Mouse (Mus musculus): ENCODE results near the gene Pde4c. TPM values are rescaled to one million over a fixed set of nuclear protein-coding genes. Genes with fewer than 3 reads are reported as not detected.

Pde4c gene
- total and polyA plus RNA-seq, 3 experiments: 2.3 to 6.5 (median 4.7) TPM

DNA sequence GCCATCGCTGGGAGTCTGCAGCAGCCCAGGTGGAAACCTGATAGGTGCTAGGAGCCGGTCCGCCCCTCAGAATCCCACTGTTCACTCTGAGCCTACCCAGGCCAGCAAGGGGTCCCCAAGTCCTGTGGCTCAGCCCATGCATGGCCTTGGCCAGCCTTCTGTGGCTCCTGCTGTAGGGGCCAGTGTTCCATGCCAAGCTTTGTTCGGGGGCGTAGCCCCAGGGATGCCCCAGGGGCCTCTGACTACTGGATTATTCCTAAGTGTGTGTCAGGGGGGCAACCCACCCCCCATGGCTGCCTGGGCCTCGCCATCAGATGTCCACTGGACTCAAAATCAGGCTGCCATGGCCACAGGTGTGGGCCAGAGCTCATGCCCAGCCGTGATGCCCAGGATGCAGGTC lies 9.5 kb upstream of the Pde4c start:
- Histone ChIP-seq H3K9me3 (replicated peaks; ENCODE audit: low read length) (no peaks in the 10 kb centered on the region), H3K4me3 (replicated peaks in 1 of 3; ENCODE audit: low read depth in 2 of 3, low read length in 2 of 3, poor library complexity in 1 of 3) (no peak overlapping the region), H3K36me3 (replicated peaks in 1 of 2; ENCODE audit: control insufficient read depth in 1 of 2, insufficient read depth in 1 of 2, low read length in 1 of 2) (peaks cover 0 to 22% of the 10 kb centered on the region in 2 experiments), H3K4me2 (ENCODE audit: insufficient read depth, low read depth, poor library complexity, severe bottlenecking) (no peak overlapping the region), H3K27me3 (replicated peaks) (peaks cover 10% of the 10 kb centered on the region), H3K79me2 (replicated peaks; ENCODE audit: control insufficient read depth, extremely low read depth, insufficient read depth, poor library complexity, severe bottlenecking) (no peaks in the 10 kb centered on the region), H3K9ac (ENCODE audit: insufficient read depth, low read depth) (no peak overlapping the region), H3K27ac (ENCODE audit: insufficient read depth, low read depth) (no peak overlapping the region), H3K4me1 (ENCODE audit: control insufficient read depth in 1 of 2, insufficient read depth in 2 of 2) (peaks cover 0 to 5% of the 10 kb centered on the region in 2 experiments; a peak in 3 of 4 replicates)
- no peak for DNase-seq (ENCODE audit: extremely low read depth)
- in situ Hi-C loops (cut with MboI; ENCODE audit: low pct_ligation_motif_present, low pct_unique_long_range_greater_than_20kb, low sequenced_read_pairs): loop anchor here (10.0 kb wide), 2 partner anchors 49 to 131 kb away; partner anchors contain the start of gene Pgpep1
- no peak for TF ChIP-seq SIN3A (IDR thresholded peaks at IDR 0.05; ENCODE audit: low read length)
- no peak for TF ChIP-seq PAX5 (IDR thresholded peaks at IDR 0.05; ENCODE audit: low read length)
- TF ChIP-seq TCF12 (IDR thresholded peaks at IDR 0.05; ENCODE audit: low read depth, low read length): no peak
- no peak for TF ChIP-seq TBP (conservative IDR thresholded peaks at IDR 0.05; ENCODE audit: low read depth, low read length)
- TF ChIP-seq HCFC1 (IDR thresholded peaks at IDR 0.05; ENCODE audit: low read depth, low read length): no peak
- no peak for TF ChIP-seq ELF1 (IDR thresholded peaks at IDR 0.05; ENCODE audit: low read depth, low read length)
- no peak for TF ChIP-seq KAT2A (IDR thresholded peaks at IDR 0.05; ENCODE audit: insufficient replicate concordance, low read length)
- no peak for TF ChIP-seq UBTF (IDR thresholded peaks at IDR 0.05; ENCODE audit: low read depth, low read length)
- no peak for TF ChIP-seq MXI1 (IDR thresholded peaks at IDR 0.05; ENCODE audit: low read depth, low read length)
- no peak for TF ChIP-seq CTCF (conservative IDR thresholded peaks at IDR 0.05 in 1 of 2, IDR thresholded peaks at IDR 0.05 in 1 of 2; ENCODE audit: low read depth in 2 of 2, low read length in 2 of 2)
- TF ChIP-seq SMC3 (IDR thresholded peaks at IDR 0.05; ENCODE audit: low read depth, low read length): no peak
- TF ChIP-seq RAD21 (IDR thresholded peaks at IDR 0.05; ENCODE audit: low read depth, low read length): no peak
- no peak for TF ChIP-seq IRF4 (IDR thresholded peaks at IDR 0.05; ENCODE audit: low read depth, low read length)
- no peak for TF ChIP-seq ZC3H11A (IDR thresholded peaks at IDR 0.05; ENCODE audit: low read depth, low read length)
- dilution Hi-C loops (cut with MboI; ENCODE audit: extremely low pct_ligation_motif_present, extremely low pct_unique_long_range_greater_than_20kb, low sequenced_read_pairs): no loop called here

DNA sequence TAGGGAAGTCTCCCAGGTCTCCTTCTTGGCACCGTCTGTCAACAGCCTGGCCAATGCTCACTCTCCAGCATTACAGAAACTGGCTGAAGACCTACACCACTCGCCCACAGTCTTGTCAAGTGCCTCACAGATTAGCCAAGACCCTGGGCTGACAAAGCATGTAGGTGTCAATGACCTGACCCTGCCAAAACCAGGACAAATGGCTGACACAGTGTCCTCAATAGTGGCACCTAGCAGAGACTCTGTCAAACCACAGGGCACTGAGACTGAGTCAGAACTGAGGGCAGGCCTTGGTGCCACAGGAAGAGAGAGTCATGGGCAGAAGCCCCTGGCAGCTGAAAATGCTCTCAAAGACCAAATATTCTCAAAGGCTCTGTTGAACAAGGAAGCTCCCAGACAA lies 8.4 kb upstream of the Pde4c start:
- Histone ChIP-seq H3K4me3 (replicated peaks in 1 of 3; ENCODE audit: low read depth in 2 of 3, low read length in 2 of 3, poor library complexity in 1 of 3) (no peak overlapping the region), H3K9me3 (replicated peaks; ENCODE audit: low read length) (no peaks in the 10 kb centered on the region), H3K9ac (ENCODE audit: insufficient read depth, low read depth) (no peak overlapping the region), H3K36me3 (replicated peaks in 1 of 2; ENCODE audit: control insufficient read depth in 1 of 2, insufficient read depth in 1 of 2, low read length in 1 of 2) (peaks cover 0 to 12% of the 10 kb centered on the region in 2 experiments), H3K27me3 (replicated peaks) (peaks cover 13% of the 10 kb centered on the region), H3K79me2 (replicated peaks; ENCODE audit: control insufficient read depth, extremely low read depth, insufficient read depth, poor library complexity, severe bottlenecking) (no peaks in the 10 kb centered on the region), H3K4me2 (ENCODE audit: insufficient read depth, low read depth, poor library complexity, severe bottlenecking) (no peak overlapping the region), H3K4me1 (ENCODE audit: control insufficient read depth in 1 of 2, insufficient read depth in 2 of 2) (peaks cover 0 to 11% of the 10 kb centered on the region in 2 experiments; a peak in 3 of 4 replicates), H3K27ac (ENCODE audit: insufficient read depth, low read depth) (no peak overlapping the region)
- in situ Hi-C loops (cut with MboI; ENCODE audit: low pct_ligation_motif_present, low pct_unique_long_range_greater_than_20kb, low sequenced_read_pairs) (loop anchor here (5.0 to 10.0 kb wide), 3 partner anchors 37 to 130 kb away; partner anchors contain the start of genes Pgpep1 and Rab3a), dilution Hi-C loops (cut with MboI; ENCODE audit: extremely low pct_ligation_motif_present, extremely low pct_unique_long_range_greater_than_20kb, low sequenced_read_pairs) (no loop called here)
- TF ChIP-seq ELF1 (IDR thresholded peaks at IDR 0.05; ENCODE audit: low read depth, low read length) (no peak), NRF1 (IDR thresholded peaks at IDR 0.05; ENCODE audit: low read depth, low read length) (no peak), KAT2A (IDR thresholded peaks at IDR 0.05; ENCODE audit: insufficient replicate concordance, low read length) (no peak), USF1 (IDR thresholded peaks at IDR 0.05; ENCODE audit: low read depth, low read length) (no peak), JUND (conservative IDR thresholded peaks at IDR 0.05; ENCODE audit: low read depth, low read length) (no peak), ETS1 (conservative IDR thresholded peaks at IDR 0.05; ENCODE audit: low read depth, low read length) (no peak), MAX (IDR thresholded peaks at IDR 0.05; ENCODE audit: low read length) (no peak), EP300 (IDR thresholded peaks at IDR 0.05; ENCODE audit: low read length) (no peak), TBP (conservative IDR thresholded peaks at IDR 0.05; ENCODE audit: low read depth, low read length) (no peak), ZNF384 (IDR thresholded peaks at IDR 0.05; ENCODE audit: low read depth, low read length) (no peak), IRF4 (IDR thresholded peaks at IDR 0.05; ENCODE audit: low read depth, low read length) (no peak), POLR2A (IDR thresholded peaks at IDR 0.05; ENCODE audit: low read depth, low read length) (no peak), PAX5 (IDR thresholded peaks at IDR 0.05; ENCODE audit: low read length) (no peak), MEF2A (IDR thresholded peaks at IDR 0.05; ENCODE audit: borderline replicate concordance, low read depth, low read length) (no peak), SMC3 (IDR thresholded peaks at IDR 0.05; ENCODE audit: low read depth, low read length) (no peak), USF2 (conservative IDR thresholded peaks at IDR 0.05; ENCODE audit: low read depth, low read length) (no peak), MAFK (IDR thresholded peaks at IDR 0.05; ENCODE audit: insufficient replicate concordance, low read length) (no peak)
- DNase-seq (ENCODE audit: extremely low read depth): no peak

All from CH12.LX (cell line).